In genomic region chr11:73219671-73220070, GRCm38 (mm10) we compare ENCODE assay signal across 24 mouse cellular contexts. TPM values are rescaled to one million over a fixed set of nuclear protein-coding genes. Genes with fewer than 3 reads are reported as not detected.
DNase-seq lines count a peak whose midpoint lies in the region; ATAC-seq and TF ChIP-seq lines count a peak whose summit lies in the region.
"Had no signal": no experiment of that assay in that cellular context is flagged by ENCODE, and none has a peak within 500 bp of the region (broad histone marks: within the 10 kb centered on the region; RNA-seq: fewer than 3 reads in every experiment).

No protein-coding gene starts in this region.

- no peaks in the 10 kb centered on the region for H3K79me2 ChIP-seq in MEL (ENCODE audit: control insufficient read depth, insufficient read depth, low read length, poor library complexity)

- H3K36me3 ChIP-seq in heart, postnatal 0 days (replicated peaks; ENCODE audit: control insufficient read depth, insufficient read depth, low read length): no peaks in the 10 kb centered on the region
- H3K36me3 ChIP-seq in liver, postnatal 0 days (replicated peaks; ENCODE audit: insufficient read depth, low read length): peaks cover 16% of the 10 kb centered on the region; the same call in 1 of the 2 replicates
- no peaks in the 10 kb centered on the region for H3K36me3 ChIP-seq in liver, embryonic 11.5 days (ENCODE audit: control insufficient read depth, insufficient read depth, low read length)
- no peaks in the 10 kb centered on the region for H3K36me3 ChIP-seq in MEL (ENCODE audit: control insufficient read depth in 1 of 2, insufficient read depth in 2 of 2, low read length in 2 of 2)
- peaks cover 22% of the 10 kb centered on the region for H3K36me3 ChIP-seq in small intestine, adult 2 months (ENCODE audit: control insufficient read depth, insufficient read depth, low read length)
- H3K36me3 ChIP-seq: embryonic facial prominence, embryonic 12.5 days; heart, embryonic 15.5 days; hindbrain, embryonic 10.5 days; limb, embryonic 12.5 days; neural tube, embryonic 12.5 days had no signal

- intact Hi-C loops in heart, postnatal 10 days (cut with DNase I): no loop called here

- no peak overlapping the region for H3K9ac ChIP-seq in heart, postnatal 0 days (replicated peaks; ENCODE audit: low read depth, low read length)
- H3K9ac ChIP-seq in liver, postnatal 0 days (replicated peaks): no peak overlapping the region
- no peak overlapping the region for H3K9ac ChIP-seq in liver, embryonic 11.5 days (ENCODE audit: low read depth, low read length)
- no peak overlapping the region for H3K9ac ChIP-seq in MEL (ENCODE audit: control insufficient read depth, low read depth, low read length, poor library complexity, severe bottlenecking)
- H3K9ac ChIP-seq: embryonic facial prominence, embryonic 12.5 days; forebrain, embryonic 13.5 days; heart, embryonic 15.5 days; limb, embryonic 12.5 days; neural tube, embryonic 12.5 days had no signal

- no peak for ATAC-seq in heart, postnatal 0 days (ENCODE audit: insufficient read depth, low read depth)
- ATAC-seq in liver, postnatal 0 days: no peak
- ATAC-seq in liver, embryonic 11.5 days (replicated peaks; ENCODE audit: low FRiP score): no peak
- ATAC-seq: forebrain, embryonic 13.5 days; hindbrain, postnatal 0 days had no signal

- H3K27me3 ChIP-seq in heart, postnatal 0 days (ENCODE audit: control insufficient read depth, insufficient read depth, low read length): no peaks in the 10 kb centered on the region
- no peaks in the 10 kb centered on the region for H3K27me3 ChIP-seq in liver, postnatal 0 days (ENCODE audit: insufficient read depth, low read length)
- no peaks in the 10 kb centered on the region for H3K27me3 ChIP-seq in liver, embryonic 11.5 days (replicated peaks; ENCODE audit: control insufficient read depth, insufficient read depth, low read length)
- H3K27me3 ChIP-seq in MEL (ENCODE audit: control insufficient read depth in 1 of 2, insufficient read depth in 2 of 2, low read length in 2 of 2): no peaks in the 10 kb centered on the region
- no peaks in the 10 kb centered on the region for H3K27me3 ChIP-seq in small intestine, adult 2 months (ENCODE audit: control insufficient read depth, insufficient read depth, low read length)
- H3K27me3 ChIP-seq: embryonic facial prominence, embryonic 12.5 days; forebrain, embryonic 13.5 days; heart, embryonic 15.5 days; limb, embryonic 12.5 days; neural tube, embryonic 12.5 days had no signal

- H3K9me3 ChIP-seq in heart, postnatal 0 days (replicated peaks; ENCODE audit: control insufficient read depth, low read length): no peaks in the 10 kb centered on the region
- H3K9me3 ChIP-seq in liver, postnatal 0 days (ENCODE audit: low read length): no peaks in the 10 kb centered on the region
- no peaks in the 10 kb centered on the region for H3K9me3 ChIP-seq in liver, embryonic 11.5 days (ENCODE audit: control insufficient read depth, low read length)
- no peaks in the 10 kb centered on the region for H3K9me3 ChIP-seq in MEL (replicated peaks; ENCODE audit: insufficient read depth, low read length)
- H3K9me3 ChIP-seq: embryonic facial prominence, embryonic 12.5 days; forebrain, embryonic 13.5 days; heart, embryonic 15.5 days; hindbrain, embryonic 10.5 days; limb, embryonic 12.5 days; neural tube, embryonic 12.5 days had no signal

- no peak for DNase-seq in heart, postnatal 0 days (ENCODE audit: low spot score)
- no peak for DNase-seq in heart, postnatal 10 days
- DNase-seq in liver, postnatal 0 days: no peak
- DNase-seq in liver, embryonic 11.5 days (ENCODE audit: low spot score): no peak
- DNase-seq in MEL (ENCODE audit: low read depth, low spot score): no peak
- DNase-seq in retina, embryonic 14.5 days (ENCODE audit: low spot score): no peak
- DNase-seq: cerebellum, adult 9-10 months; gastrocnemius, postnatal 10 days; heart, adult 18-20 months; kidney, adult 9 months; kidney, postnatal 25 days; spleen, adult 18-20 months had no signal

- 57% methylated on average over 2 of the region's 2 CpGs for WGBS in heart, postnatal 0 days
- WGBS in liver, postnatal 0 days (ENCODE audit: insufficient replicate concordance): 60% methylated on average over 2 of the region's 2 CpGs
- 54% methylated on average over 2 of the region's 2 CpGs for WGBS in liver, embryonic 11.5 days
- WGBS in small intestine, adult 2 months: 71% methylated on average over 2 of the region's 2 CpGs

- TF ChIP-seq POLR2A in MEL (IDR thresholded peaks at IDR 0.05; ENCODE audit: control insufficient read depth in 1 of 2, insufficient read depth in 1 of 2, low read depth in 1 of 2, low read length in 2 of 2, poor library complexity in 1 of 2): no peak
- no peak for TF ChIP-seq POLR2A in small intestine, adult 2 months (IDR thresholded peaks at IDR 0.05; ENCODE audit: low read depth, low read length)

- no peaks in the 10 kb centered on the region for H3K4me1 ChIP-seq in heart, postnatal 0 days (ENCODE audit: control insufficient read depth, insufficient read depth)
- no peaks in the 10 kb centered on the region for H3K4me1 ChIP-seq in liver, postnatal 0 days (ENCODE audit: insufficient read depth)
- H3K4me1 ChIP-seq in liver, embryonic 11.5 days (replicated peaks; ENCODE audit: control insufficient read depth, insufficient read depth, low read length): no peaks in the 10 kb centered on the region
- H3K4me1 ChIP-seq in MEL (ENCODE audit: control insufficient read depth in 1 of 2, insufficient read depth in 2 of 2, low read length in 2 of 2): no peaks in the 10 kb centered on the region
- peaks cover 2% of the 10 kb centered on the region; the same call in 1 of the 2 replicates for H3K4me1 ChIP-seq in small intestine, adult 2 months (ENCODE audit: control insufficient read depth, insufficient read depth, insufficient read length, low read length)
- H3K4me1 ChIP-seq: embryonic facial prominence, embryonic 12.5 days; forebrain, embryonic 13.5 days; heart, embryonic 15.5 days; hindbrain, embryonic 10.5 days; limb, embryonic 12.5 days; neural tube, embryonic 12.5 days had no signal

- no peak overlapping the region for H3K27ac ChIP-seq in heart, postnatal 0 days (ENCODE audit: low read depth)
- H3K27ac ChIP-seq in liver, postnatal 0 days (ENCODE audit: low read depth): no peak overlapping the region
- H3K27ac ChIP-seq in liver, embryonic 11.5 days (ENCODE audit: low read depth, low read length): no peak overlapping the region
- no peak overlapping the region for H3K27ac ChIP-seq in MEL (ENCODE audit: control insufficient read depth, low read depth, low read length)
- H3K27ac ChIP-seq in small intestine, adult 2 months (ENCODE audit: insufficient read depth, low read depth, low read length): no peak overlapping the region
- H3K27ac ChIP-seq: embryonic facial prominence, embryonic 12.5 days; forebrain, embryonic 13.5 days; heart, embryonic 15.5 days; hindbrain, embryonic 10.5 days; hindbrain, postnatal 0 days; limb, embryonic 12.5 days; macrophage; neural tube, embryonic 12.5 days had no signal

- no peak for TF ChIP-seq EP300 in heart, postnatal 0 days (IDR thresholded peaks at IDR 0.05; ENCODE audit: low read depth)
- no peak for TF ChIP-seq EP300 in liver, postnatal 0 days (IDR thresholded peaks at IDR 0.05; ENCODE audit: low read depth)
- no peak for TF ChIP-seq EP300 in MEL (IDR thresholded peaks at IDR 0.05; ENCODE audit: low read depth in 1 of 2, low read length in 2 of 2)

- no peak overlapping the region for H3K4me2 ChIP-seq in heart, postnatal 0 days (ENCODE audit: low read depth, low read length)
- no peak overlapping the region for H3K4me2 ChIP-seq in liver, postnatal 0 days (ENCODE audit: low read depth, low read length)
- H3K4me2 ChIP-seq in liver, embryonic 11.5 days: no peak overlapping the region
- H3K4me2 ChIP-seq: embryonic facial prominence, embryonic 12.5 days; forebrain, embryonic 13.5 days; heart, embryonic 15.5 days; limb, embryonic 12.5 days; midbrain, embryonic 11.5 days; neural tube, embryonic 12.5 days had no signal

- TF ChIP-seq CTCF in heart, postnatal 0 days (IDR thresholded peaks at IDR 0.05; ENCODE audit: low read depth): peak; percentile 7; the same call in 1 of the 2 replicates
- TF ChIP-seq CTCF in liver, postnatal 0 days (IDR thresholded peaks at IDR 0.05; ENCODE audit: low read depth): peak; percentile 41
- TF ChIP-seq CTCF in MEL (IDR thresholded peaks at IDR 0.05 in 2 of 3, conservative IDR thresholded peaks at IDR 0.05 in 1 of 3; ENCODE audit: control insufficient read depth in 1 of 3, insufficient read depth in 1 of 3, low read depth in 2 of 3, low read length in 3 of 3, poor library complexity in 1 of 3, severe bottlenecking in 1 of 3): peak; percentile 21 to 32 (median 24); a peak in 3 of 6 replicates
- TF ChIP-seq CTCF in small intestine, adult 2 months (IDR thresholded peaks at IDR 0.05; ENCODE audit: extremely low read depth, insufficient read length, insufficient replicate concordance, low read depth, low read length): peak; percentile 46; the same call in 1 of the 2 replicates

- no peak overlapping the region for H3K4me3 ChIP-seq in heart, postnatal 0 days (ENCODE audit: low read depth, low read length)
- H3K4me3 ChIP-seq in liver, postnatal 0 days (ENCODE audit: low read depth, low read length): no peak overlapping the region
- H3K4me3 ChIP-seq in liver, embryonic 11.5 days (ENCODE audit: low read depth, low read length): no peak overlapping the region
- H3K4me3 ChIP-seq in MEL (ENCODE audit: control insufficient read depth in 1 of 2, insufficient read depth in 1 of 2, low read depth in 2 of 2, low read length in 2 of 2): no peak overlapping the region
- H3K4me3 ChIP-seq in small intestine, adult 2 months (ENCODE audit: low read depth, low read length): no peak overlapping the region
- H3K4me3 ChIP-seq: embryonic facial prominence, embryonic 12.5 days; erythroblast, embryonic 14.5 days; forebrain, embryonic 13.5 days; heart, embryonic 15.5 days; hindbrain, embryonic 10.5 days; limb, embryonic 12.5 days; neural tube, embryonic 12.5 days had no signal

- no peak for TF ChIP-seq RAD21 in MEL (IDR thresholded peaks at IDR 0.05; ENCODE audit: low read depth, low read length)

RNA-seq across cellular contexts. Expression of gene Trpv1, which starts 14.4 kb away (rescaled TPM):
- total RNA-seq in heart, postnatal 0 days (2014; rRNA removed; ENCODE audit: low replicate concordance): 3.1 TPM in 1 of 2 replicates, not detected in the other
- polyA plus RNA-seq in heart, postnatal 0 days (2015; fragmentation: Nextera tagmentation; extraction: Ambion mirVana): 0.07 TPM in 1 of 2 replicates, not detected in the other
- total RNA-seq in heart, postnatal 10 days (2021): not detected
- 0.07 TPM in 2 replicates for polyA plus RNA-seq in liver, postnatal 0 days (2015; fragmentation: Nextera tagmentation; extraction: Ambion mirVana)
- polyA plus RNA-seq in liver, embryonic 11.5 days (2014; fragmentation: Nextera tagmentation; extraction: Ambion mirVana): not detected in 2 replicates
- total RNA-seq in MEL (2012; rRNA removed): not detected in 2 replicates
- polyA plus RNA-seq in MEL (2012; ENCODE audit: insufficient read depth in 1 of 2, insufficient read length in 2 of 2, low read depth in 1 of 2, low replicate concordance in 2 of 2, missing spikeins in 1 of 2): not detected
- polyA plus RNA-seq in small intestine, adult 2 months (2012; rRNA removed): 0.10 and 0.25 TPM in 2 replicates
- total RNA-seq: heart, adult 18-20 months had no signal
- polyA plus RNA-seq: erythroblast, embryonic 14.5 days; forebrain, embryonic 13.5 days; hindbrain, embryonic 10.5 days; macrophage; midbrain, embryonic 11.5 days; thymus, postnatal 0 days had no signal

RNA-seq across cellular contexts. Expression of gene Shpk, which starts 20.4 kb away (rescaled TPM):
- 0.08 and 1.9 TPM in 2 replicates for total RNA-seq in heart, postnatal 0 days (2014; rRNA removed; ENCODE audit: low replicate concordance)
- polyA plus RNA-seq in heart, postnatal 0 days (2015; fragmentation: Nextera tagmentation; extraction: Ambion mirVana): 0.77 and 0.95 TPM in 2 replicates
- 1 to 10 TPM; 1.5 to 2.0 TPM for total RNA-seq in heart, postnatal 10 days (2021)
- polyA plus RNA-seq in liver, postnatal 0 days (2015; fragmentation: Nextera tagmentation; extraction: Ambion mirVana): 8.1 and 8.2 TPM in 2 replicates
- 2.6 and 2.7 TPM in 2 replicates for polyA plus RNA-seq in liver, embryonic 11.5 days (2014; fragmentation: Nextera tagmentation; extraction: Ambion mirVana)
- total RNA-seq in MEL (2012; rRNA removed): 1.0 and 1.4 TPM in 2 replicates
- polyA plus RNA-seq in MEL (2012; ENCODE audit: insufficient read depth in 1 of 2, insufficient read length in 2 of 2, low read depth in 1 of 2, low replicate concordance in 2 of 2, missing spikeins in 1 of 2): 1 to 10 TPM in 1 of 2 experiments, not detected in 1; 1.6 TPM
- 5.6 and 14.8 TPM in 2 replicates for polyA plus RNA-seq in small intestine, adult 2 months (2012; rRNA removed)

RNA-seq across cellular contexts. Expression of gene Ctns, which starts 20.8 kb away (rescaled TPM):
- 17.0 and 17.3 TPM in 2 replicates for total RNA-seq in heart, postnatal 0 days (2014; rRNA removed; ENCODE audit: low replicate concordance)
- polyA plus RNA-seq in heart, postnatal 0 days (2015; fragmentation: Nextera tagmentation; extraction: Ambion mirVana): 10.3 and 10.7 TPM in 2 replicates
- 10 to 100 TPM; 11.7 to 13.9 TPM for total RNA-seq in heart, postnatal 10 days (2021)
- 7.3 and 8.4 TPM in 2 replicates for polyA plus RNA-seq in liver, postnatal 0 days (2015; fragmentation: Nextera tagmentation; extraction: Ambion mirVana)
- polyA plus RNA-seq in liver, embryonic 11.5 days (2014; fragmentation: Nextera tagmentation; extraction: Ambion mirVana): 11.7 and 12.3 TPM in 2 replicates
- 5.1 and 5.4 TPM in 2 replicates for total RNA-seq in MEL (2012; rRNA removed)
- polyA plus RNA-seq in MEL (2012; ENCODE audit: insufficient read depth in 1 of 2, insufficient read length in 2 of 2, low read depth in 1 of 2, low replicate concordance in 2 of 2, missing spikeins in 1 of 2): 1 to 10 TPM in 1 of 2 experiments, not detected in 1; 9.4 TPM
- 7.1 and 16.4 TPM in 2 replicates for polyA plus RNA-seq in small intestine, adult 2 months (2012; rRNA removed)

RNA-seq across cellular contexts. Expression of gene Tax1bp3, which starts 42.8 kb away (rescaled TPM):
- 103 and 144 TPM in 2 replicates for total RNA-seq in heart, postnatal 0 days (2014; rRNA removed; ENCODE audit: low replicate concordance)
- 217 and 224 TPM in 2 replicates for polyA plus RNA-seq in heart, postnatal 0 days (2015; fragmentation: Nextera tagmentation; extraction: Ambion mirVana)
- 100 to 1,000 TPM in 1 of 2 experiments, 10 to 100 TPM in 1; 89.1 to 105 TPM for total RNA-seq in heart, postnatal 10 days (2021)
- polyA plus RNA-seq in liver, postnatal 0 days (2015; fragmentation: Nextera tagmentation; extraction: Ambion mirVana): 32.7 and 35.6 TPM in 2 replicates
- 81.1 and 85.3 TPM in 2 replicates for polyA plus RNA-seq in liver, embryonic 11.5 days (2014; fragmentation: Nextera tagmentation; extraction: Ambion mirVana)
- total RNA-seq in MEL (2012; rRNA removed): 12.6 and 13.1 TPM in 2 replicates
- 10 to 100 TPM in 1 of 2 experiments, not detected in 1; 30.9 TPM for polyA plus RNA-seq in MEL (2012; ENCODE audit: insufficient read depth in 1 of 2, insufficient read length in 2 of 2, low read depth in 1 of 2, low replicate concordance in 2 of 2, missing spikeins in 1 of 2)
- 75.1 and 181 TPM in 2 replicates for polyA plus RNA-seq in small intestine, adult 2 months (2012; rRNA removed)

RNA-seq across cellular contexts. Expression of gene Emc6, which starts 42.8 kb away (rescaled TPM):
- total RNA-seq in heart, postnatal 0 days (2014; rRNA removed; ENCODE audit: low replicate concordance): 122 and 178 TPM in 2 replicates
- 123 and 132 TPM in 2 replicates for polyA plus RNA-seq in heart, postnatal 0 days (2015; fragmentation: Nextera tagmentation; extraction: Ambion mirVana)
- total RNA-seq in heart, postnatal 10 days (2021): 10 to 100 TPM; 71.4 to 82.7 TPM
- polyA plus RNA-seq in liver, postnatal 0 days (2015; fragmentation: Nextera tagmentation; extraction: Ambion mirVana): 169 and 174 TPM in 2 replicates
- 145 and 148 TPM in 2 replicates for polyA plus RNA-seq in liver, embryonic 11.5 days (2014; fragmentation: Nextera tagmentation; extraction: Ambion mirVana)
- 158 and 179 TPM in 2 replicates for total RNA-seq in MEL (2012; rRNA removed)
- polyA plus RNA-seq in MEL (2012; ENCODE audit: insufficient read depth in 1 of 2, insufficient read length in 2 of 2, low read depth in 1 of 2, low replicate concordance in 2 of 2, missing spikeins in 1 of 2): 100 to 1,000 TPM in 1 of 2 experiments, not detected in 1; 211 TPM
- polyA plus RNA-seq in small intestine, adult 2 months (2012; rRNA removed): 38.7 and 43.0 TPM in 2 replicates
